Mouse (Mus musculus) kidney, postnatal 4 days (tissue): ENCODE results near the gene Itgb3.

ENCODE experiments used
- DNase-seq, 2 experiments: peaks; one replicate each; pipeline ENCODE4 v3.0.0; 2021; ENCODE audit warnings: mixed read lengths in 2 of 2

The Itgb3 gene

DNA sequence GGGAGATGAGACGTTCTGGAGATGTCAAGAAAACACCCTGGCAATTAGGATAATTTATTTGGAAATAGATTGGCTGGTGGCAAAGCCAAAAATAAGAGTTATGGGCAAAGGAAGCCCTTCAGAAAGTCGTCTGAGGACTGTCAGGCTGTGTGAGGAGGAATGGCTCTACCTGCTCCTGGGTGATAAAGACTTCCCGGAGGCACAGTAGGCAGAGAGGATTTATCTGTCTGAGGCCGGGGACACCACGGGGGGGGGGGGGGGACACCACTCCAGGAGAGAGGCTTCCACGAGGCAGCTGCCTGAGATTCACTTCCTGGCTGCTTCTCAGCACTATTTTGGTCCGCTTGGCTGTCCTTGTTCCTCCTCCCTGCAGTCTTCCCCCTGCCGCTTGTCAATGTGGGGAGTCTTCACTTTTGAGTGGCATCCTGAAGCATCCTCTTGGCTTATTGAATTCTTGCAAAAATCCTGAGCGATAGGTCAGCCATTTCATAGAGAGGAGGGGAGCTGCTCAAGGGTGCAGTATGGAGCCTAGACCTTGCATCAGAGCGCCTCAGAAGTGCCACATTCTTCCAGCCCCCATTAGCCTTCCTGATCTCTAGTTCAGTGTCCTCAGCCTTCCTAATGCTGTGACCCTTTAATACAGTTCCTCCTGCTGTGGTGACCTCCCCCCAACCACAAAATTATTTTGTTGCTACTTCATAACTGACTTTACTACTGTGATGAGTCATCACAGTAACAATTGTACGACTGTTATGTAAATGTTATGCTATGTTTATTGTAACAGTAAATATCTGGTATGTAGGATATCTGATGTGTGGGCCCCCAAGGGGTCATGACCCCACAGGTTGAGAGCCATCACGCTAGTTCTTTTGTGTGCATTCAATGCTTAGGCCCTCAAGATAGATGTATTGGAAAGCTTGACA, 14.5 kb downstream of the Itgb3 start:
- no peak for DNase-seq

DNA sequence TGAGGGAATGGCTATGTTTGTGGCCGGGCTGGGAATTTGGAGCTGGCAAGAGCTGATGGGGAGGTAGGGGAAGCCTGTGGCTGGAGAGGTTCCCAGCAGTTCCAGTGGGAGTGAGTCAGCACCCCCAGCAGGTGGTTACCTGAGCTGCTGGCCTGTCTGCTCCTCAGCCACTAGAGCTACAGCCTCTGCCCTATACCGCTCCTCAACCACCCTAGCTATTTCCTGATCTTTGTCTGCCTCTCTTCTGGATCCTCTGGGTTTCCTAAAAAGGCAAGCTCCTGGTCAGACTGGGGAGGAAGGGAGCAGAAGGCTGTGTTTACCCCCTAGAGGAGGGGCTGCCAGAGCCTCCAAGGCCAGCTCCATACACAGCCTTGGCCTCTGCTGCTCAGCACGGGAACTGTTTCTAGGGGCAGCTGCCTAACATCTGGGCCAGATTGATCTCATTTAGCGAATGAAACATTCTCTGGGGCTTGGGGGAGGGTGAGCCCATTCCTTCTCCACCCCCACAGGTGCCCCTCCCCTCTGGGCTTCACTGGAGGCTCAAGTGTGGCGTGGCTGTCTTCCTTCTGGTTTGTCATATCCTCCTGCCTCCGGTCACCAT, 17.1 kb downstream of the Itgb3 start:
- peak; percentile 56 to 74 for DNase-seq

DNA sequence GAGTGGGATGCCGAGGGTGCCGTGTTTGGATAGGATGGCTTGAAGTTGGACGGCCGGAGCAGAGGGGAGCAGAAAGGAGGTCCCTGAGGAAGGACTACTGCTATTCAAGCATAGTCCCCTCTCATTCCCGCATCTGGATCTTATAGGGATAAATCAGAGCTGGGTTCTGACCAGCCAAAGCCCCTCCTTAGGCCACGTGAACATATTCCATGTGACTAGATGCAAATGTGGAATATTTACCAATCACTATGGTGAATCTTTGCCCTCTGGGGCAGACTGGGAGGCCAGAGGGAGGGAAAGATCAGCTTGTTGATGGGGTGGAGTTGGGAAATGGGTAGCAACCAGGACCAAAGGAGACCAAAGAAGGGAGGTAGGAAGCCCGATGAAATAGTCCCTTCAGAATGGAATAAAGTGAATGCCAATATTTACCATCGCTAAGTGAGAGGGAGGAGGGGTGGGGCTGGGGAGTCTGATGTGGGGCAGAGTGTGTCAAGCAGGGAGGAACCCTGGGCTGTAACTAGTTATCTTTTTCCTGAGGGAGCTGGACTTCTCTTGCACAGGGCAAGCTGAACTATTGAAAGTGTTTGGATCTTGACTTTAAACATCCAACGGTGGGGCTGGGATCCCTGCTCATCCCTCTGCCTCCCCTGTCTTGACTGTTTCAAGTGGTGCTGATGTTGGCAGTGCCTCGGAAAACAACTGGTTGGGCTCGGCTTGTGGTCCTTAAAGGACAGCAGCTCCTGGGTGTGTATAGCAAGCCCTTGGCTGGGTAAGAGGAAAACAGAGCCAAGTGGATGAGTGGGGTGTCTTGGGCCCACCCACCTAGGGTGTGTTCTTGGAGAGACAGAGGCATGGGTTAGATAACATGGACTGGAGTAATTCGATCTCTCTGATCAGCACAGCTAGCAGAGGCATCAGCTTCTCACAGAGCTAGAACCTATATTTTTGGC, 17.9 kb downstream of the Itgb3 start:
- DNase-seq, result peak; percentile 61 to 70

DNA sequence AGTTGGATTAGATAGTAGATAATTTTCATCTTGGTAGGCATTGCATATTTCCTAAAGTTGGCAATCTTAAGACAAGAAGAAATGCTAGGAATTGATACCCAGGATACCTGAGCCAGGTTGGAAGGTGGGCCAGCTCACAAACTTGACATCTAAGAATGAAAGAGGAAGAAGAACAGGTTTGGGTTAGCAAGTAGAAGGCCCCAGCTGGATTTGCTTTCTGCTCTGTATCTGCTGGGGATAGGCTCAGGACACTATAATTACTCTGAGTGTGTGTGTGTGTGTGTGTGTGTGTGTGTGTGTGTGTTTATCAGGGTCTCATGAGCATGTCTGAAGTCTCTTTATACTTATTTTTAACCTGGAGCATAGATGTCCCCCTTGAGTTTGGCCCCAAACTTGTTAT, 18.8 kb downstream of the Itgb3 start:
- no peak for DNase-seq

DNA sequence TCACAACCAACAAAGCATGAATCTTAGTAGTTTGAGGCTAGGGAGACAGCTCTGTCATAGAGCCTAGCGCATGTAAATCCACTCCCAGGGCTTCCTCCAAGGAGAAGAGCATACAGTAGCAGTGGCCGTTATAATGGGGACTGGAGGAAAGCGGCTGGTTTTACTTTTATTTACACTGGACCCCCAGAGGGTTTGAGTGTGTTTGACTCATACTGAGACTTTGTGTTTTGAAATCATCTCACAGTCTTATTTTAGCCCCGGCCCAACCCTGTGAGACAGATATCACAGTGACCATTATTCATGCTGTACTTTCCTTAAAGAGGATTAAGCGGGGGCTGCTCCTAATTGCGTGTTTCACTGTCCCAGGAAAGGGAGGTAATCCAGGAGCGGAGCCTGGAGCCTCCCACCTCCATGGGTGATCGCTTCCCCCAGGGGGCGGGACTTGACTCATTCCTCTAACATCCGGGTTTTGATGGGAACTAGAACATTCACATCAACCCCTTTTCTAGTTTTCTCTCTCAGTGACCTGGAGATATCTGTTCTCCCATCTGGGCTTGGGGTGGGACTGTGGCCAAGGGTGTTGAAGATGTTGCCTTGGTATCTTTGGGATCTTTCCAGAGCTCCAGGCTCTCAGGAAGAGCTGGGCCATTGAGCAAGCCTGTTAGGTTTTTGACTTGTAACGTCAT, 20.0 kb downstream of the Itgb3 start:
- DNase-seq, result peak; percentile 27 to 55

DNA sequence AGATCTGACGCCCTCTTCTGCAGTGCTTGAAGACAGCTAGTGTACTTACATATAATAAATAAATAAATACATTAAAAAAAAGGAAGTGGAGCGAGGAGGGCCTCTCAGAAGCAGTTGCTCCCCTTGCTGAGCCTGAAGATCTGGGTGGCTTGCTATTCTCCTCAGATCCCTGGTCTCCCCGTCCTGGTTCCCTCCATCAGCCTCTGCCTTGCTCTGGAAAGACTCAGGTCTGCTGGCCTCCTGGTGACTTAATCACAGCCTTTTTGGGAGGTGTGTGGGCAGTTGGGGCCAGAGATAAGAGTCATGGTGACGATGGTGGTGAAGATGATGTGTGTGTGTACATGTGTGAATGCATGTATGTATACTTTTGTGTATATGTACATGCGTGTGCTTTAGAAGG, 20.8 kb downstream of the Itgb3 start:
- DNase-seq, result no peak

DNA sequence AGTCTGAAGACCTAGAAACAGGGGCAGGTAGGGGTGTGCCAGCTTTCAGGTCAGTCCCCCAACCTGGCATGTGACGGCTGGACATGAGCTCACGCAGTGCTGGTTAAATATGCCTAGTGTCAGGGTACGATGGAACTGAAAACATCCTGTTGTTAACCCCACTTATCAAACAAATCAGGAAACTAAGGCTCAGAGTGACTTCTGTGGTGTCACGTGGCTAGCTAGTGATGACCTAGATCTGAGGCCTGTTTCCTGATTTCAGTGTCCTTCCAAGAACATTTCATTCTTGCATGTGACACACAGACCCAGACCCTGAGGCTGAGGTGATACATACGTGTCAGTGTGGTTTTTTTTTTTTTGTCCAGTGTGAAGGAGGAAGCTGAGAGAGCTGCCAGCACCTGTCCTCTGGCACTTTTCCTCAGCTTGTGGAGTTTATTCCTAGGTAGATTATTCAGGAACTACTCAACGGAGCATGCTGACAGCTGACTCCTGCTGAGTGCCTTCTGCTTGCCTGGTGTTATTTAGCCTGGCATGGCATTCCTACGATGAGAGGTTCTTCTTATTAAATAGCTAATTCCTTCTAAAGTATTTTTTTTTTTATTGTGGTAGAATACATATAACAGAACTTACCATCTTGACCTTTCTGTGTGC, 22.5 kb downstream of the Itgb3 start:
- no peak for DNase-seq

DNA sequence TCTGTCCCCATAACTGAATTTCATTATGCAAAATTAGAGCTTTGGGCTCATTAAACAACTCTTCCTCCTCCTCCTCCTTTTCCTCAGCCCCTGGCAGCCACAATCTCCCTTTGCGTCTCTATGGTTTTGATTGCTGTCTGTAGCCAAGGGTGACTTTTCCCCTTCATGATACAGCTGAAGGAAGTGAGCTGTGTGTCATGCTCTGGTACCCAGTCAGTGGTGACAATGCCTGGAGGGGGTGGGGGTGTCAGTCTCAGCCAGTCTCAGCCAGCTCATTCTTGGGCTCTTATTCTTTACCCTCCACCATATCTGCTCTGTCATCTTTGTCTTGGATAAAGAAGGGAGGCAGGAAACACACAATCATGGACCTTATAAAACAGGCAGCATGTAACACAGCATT, 23.5 kb downstream of the Itgb3 start:
- peak; percentile 25 to 51 for DNase-seq

DNA sequence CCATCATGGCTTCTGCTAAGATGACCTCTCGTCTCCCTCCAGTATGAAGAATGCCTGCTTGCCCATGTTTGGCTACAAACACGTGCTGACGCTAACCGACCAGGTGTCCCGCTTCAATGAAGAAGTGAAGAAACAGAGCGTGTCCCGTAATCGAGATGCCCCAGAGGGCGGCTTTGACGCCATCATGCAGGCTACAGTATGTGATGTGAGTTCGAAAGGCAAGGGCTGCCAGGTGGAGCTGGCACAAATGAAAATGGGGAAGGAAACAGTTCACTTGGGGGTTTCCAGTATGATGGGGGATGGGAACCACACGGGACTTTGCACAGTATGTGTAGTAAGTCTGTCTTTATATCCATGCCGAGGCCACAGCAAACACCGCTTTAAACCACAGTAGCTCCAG, 29.2 kb downstream of the Itgb3 start:
- DNase-seq, result no peak

DNA sequence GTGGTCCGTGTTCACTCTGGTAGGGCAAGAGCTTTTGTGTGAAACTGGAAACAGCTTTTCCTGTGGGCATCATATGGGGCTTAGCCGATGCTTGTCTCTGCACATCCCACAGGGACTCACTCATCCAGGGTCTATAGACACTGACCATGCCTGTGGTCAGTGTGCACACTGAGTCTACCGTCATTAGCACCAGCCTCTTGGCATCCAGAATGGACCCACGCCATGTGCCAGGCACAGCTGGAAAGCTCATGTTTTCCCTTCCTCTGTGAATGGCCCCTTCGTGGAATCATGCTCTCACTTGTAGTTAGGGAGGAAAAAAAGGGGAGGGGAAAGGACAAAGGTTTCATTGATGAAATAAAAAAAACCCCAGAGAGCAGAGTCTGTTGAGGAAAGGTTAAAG, 30.2 kb downstream of the Itgb3 start:
- no peak for DNase-seq

DNA sequence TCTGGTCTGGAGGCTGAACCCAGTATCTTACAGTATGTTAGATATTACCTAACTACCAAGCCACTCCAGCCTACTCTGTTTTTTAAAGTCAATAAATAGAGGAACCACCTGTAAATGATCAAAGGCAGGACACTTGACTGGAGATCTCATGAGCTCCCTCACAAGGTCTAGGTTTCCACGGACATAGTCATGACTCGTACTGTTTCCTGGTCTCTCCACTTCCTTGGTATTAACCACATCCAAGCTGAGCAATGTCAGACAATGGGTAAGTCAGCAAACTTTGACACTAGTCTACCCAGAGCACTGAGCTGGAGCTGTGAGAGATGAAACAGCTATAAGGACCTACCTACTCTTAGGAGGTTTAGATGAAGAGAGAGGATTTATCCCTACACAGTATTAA, 31.1 kb downstream of the Itgb3 start:
- no peak for DNase-seq

DNA sequence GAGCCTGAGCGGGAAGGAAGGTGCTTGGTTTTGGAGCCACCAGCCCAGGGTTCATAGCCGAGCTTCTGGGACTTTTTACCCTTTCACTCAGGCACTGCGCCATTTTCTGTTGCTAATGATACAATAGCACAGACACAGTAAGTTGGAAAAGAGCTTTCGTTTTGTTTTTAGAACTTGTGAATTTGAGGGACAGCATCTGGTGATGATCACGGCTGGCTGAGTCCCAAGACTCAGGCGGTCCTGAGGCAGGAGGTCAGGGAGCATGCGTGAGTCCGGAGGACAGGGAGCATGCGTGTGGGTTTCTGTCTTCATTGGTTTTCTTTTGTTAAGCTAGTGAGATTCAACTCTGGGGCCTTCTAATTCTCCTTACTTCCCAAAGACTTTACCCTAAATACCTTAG, 31.8 kb downstream of the Itgb3 start:
- DNase-seq, result peak in 1 of 2 experiments; percentile 34

DNA sequence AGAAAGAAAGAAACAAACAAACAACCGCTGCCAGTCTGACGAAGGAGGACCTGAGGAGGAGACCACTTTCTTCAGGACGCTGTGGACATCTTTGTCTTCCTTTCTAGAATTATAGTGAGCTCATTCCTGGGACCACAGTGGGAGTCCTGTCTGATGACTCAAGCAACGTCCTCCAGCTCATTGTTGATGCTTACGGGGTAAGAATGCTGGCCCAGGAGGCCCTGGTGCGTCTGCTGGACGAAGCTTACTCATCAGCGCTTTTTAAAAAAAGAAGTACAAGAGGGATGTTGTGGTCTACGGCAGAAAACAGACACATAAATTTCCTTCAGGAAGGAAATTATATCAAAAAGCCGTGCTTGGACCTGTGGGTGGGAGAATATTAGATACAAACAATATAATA, 33.1 kb downstream of the Itgb3 start:
- no peak for DNase-seq

DNA sequence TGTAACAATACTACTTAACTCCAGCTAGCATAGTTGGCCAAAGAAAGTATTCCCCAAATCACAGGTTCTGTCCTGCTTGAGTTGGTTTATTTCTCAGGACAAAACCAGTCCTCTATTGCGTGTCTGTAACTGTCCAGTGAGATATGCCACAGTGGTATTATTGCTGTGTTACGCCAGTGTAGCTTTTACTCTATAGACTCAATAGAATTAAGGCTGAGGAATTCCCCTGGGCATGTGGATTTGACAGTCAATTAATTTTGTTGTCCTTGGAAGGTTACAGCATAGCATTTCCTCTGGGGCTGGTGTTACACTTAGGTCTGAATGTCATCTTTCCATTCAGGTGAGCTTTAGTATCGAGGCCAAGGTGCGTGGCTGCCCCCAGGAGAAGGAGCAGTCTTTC, 35.4 kb downstream of the Itgb3 start:
- DNase-seq, result no peak

DNA sequence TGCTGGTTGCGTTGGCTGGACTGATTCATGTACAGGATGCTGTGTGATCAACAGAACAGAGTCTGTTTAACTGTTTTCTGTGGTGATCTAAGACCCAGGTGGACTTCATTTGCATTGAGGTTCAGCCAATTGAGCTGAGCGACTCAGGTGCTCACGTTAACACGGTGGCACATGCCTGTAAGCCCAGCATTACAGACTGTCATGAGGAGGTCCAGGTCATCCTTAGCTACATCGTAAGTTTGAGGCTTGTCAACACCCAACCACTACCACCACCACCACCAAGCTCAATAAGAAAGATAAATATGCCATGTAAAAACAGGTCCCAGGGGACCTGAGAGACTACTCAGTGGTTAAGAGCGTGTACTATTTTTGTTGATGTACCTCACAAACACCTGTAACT, 37.6 kb downstream of the Itgb3 start:
- DNase-seq, result no peak

DNA sequence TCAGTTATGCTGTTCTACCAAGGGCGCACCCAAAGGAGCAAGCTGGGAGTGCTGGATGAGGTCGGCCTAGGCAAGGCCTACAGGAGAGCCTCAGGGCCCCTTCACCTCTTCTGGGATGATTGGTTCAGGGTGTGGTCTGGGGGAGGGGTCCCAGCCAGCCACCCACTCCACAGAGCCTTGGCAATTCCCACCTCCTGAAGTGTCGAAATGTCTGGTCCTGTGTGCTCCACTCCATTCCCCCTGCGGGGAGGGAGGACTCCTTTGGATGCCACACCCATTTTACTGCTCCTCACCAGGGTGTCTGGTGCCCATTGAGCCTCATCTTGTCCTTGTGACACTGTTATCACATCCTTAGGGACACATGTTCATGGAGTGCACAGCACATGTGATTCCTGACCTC, 38.4 kb downstream of the Itgb3 start:
- DNase-seq, result no peak

DNA sequence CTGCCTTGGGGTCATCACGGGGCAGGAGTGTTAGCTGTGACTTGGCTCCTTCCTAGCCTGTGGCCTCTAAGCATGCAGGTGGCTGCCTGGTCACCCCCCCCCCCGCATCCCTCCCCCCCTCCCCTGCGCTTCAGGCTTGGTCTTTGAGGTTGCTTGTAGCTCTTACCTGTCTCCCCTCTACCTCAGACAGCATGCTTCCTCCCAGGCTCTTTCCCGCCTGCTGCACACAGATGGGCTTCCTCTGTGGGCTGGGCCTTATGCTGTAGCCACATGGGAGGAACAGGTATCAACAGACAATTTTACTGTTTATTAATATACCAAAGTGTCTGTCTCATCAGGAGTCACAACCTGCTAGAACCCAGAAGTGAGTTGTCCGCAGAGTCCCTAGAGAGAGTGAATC, 38.8 kb downstream of the Itgb3 start:
- no peak for DNase-seq

DNA sequence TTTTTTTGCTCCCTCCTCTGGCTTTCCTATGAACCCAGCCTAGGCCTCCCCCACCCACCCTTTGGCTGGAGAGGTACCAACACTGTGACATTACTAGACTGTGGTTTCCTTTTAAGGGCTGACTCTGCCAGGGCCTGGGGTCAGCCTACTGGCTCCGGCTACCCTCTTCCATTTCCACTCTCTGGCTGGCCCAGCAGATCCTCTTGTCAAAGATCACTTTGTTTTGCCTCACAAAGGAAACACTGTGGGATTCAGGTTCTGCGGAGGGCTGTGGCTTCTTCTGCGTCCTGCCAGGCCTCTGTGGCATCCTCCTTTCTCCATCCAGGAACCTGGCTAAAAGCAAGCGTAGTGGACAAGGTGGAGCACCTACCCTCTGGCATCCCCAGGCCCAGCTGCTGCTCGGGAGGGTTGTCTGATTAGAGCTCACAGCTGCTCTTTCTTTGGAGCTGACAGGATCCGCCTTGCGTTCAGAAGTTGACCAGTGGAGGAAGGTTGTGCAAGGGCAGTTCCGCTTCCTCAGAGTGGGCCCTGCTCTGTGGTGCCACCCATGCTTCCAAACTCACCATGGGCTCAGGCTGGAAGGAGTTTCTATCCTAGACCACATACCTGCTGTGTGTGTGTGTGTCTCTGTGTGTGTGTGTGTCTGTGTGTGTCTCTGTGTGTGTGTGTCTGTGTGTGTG, 39.5 kb downstream of the Itgb3 start:
- DNase-seq, result no peak

DNA sequence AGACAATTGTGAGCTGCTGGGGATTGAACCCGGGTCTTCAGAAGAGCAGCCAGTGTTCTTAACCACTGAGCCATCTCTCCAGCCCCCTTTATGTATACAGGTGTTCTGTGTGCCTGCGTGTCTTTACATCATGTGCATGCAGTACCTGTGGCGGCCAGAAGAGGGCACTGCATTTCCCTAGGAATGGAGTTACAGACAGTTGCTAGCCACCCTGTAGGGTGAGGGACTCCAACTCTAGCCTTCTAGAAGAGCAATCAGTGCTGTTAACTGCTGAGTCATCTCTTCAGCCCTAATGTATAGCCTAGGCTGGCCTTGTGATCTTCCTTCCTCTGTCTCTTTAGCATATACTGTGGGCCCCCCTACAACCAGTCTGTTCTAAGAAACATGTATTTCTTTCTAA, 40.8 kb downstream of the Itgb3 start:
- peak; percentile 57 to 63 for DNase-seq

DNA sequence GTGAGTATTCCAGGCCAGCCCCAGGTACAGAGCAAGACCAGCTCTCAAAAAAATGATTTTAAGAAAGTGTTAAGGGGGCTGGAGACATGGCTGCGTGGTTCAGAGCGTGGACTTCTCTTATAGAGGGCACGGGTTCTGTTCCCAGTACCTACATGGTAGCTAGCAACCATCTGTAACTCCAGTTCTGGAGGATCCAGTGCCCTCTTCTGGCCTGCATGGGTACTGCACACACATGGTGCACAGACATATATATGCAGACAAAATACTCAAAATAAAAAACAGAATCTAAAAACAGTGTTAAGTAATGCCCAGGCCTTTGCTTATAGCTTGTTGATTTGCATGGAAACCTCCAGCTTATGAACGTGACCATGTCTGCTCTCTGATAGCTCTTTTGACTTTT, 52.8 kb downstream of the Itgb3 start:
- DNase-seq, result no peak

DNA sequence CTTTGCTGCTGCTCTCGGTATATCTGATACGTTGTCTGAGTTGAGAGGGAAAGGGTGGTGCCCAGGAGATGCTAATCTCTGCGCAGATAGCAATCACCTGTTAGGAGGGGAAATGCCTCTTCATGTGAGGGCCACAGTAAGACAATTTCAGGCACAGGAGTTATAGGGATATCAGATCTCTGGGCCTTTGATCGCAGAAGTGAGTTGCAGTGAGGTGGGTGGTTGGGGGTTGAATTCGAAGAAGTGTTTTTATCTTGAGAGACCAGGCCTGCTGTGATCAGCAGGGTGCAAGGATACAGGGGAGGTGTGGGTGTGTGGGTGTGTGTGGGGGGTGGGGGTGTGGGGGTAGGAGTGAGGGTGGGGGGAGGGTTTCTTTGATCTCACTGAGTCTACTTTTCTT, 53.3 kb downstream of the Itgb3 start:
- DNase-seq, result no peak
